Mouse (Mus musculus): ENCODE data around the gene Stab2. TPM values are rescaled to one million over a fixed set of nuclear protein-coding genes. Genes with fewer than 3 reads are reported as not detected.

The Stab2 gene
- polyA plus RNA-seq, 1 experiment from 2014 or later: 0.29 TPM

DNA sequence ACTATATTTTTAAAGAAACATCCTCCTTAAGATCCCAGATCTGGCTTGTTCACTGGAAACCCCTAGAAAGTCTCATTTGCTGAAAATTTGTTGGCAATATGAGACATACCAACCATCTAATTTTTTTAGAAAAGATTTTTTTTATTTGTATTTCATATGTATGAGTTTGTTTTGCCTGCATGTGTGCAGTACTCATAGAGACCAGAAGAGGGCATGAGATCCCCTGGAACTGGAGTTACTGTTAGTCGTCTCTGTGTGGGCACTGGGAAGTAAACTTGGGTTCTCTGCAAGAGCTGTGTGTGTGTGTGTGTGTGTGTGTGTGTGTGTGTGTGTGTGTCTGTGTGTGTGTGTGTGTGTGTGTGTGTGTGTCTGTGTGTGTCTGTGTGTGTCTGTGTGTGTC, 55.1 kb downstream of the Stab2 start:
- Histone ChIP-seq H3K9ac (replicated peaks; ENCODE audit: low read length) (no peak overlapping the region), H3K4me1 (ENCODE audit: control insufficient read depth, insufficient read depth, low read length) (no peaks in the 10 kb centered on the region), H3K4me2 (ENCODE audit: low read depth, low read length) (no peak overlapping the region), H3K4me3 (ENCODE audit: low read depth, low read length) (no peak overlapping the region), H3K27me3 (ENCODE audit: control insufficient read depth, insufficient read depth, low read length) (no peaks in the 10 kb centered on the region), H3K9me3 (replicated peaks; ENCODE audit: control insufficient read depth, low read length) (no peaks in the 10 kb centered on the region), H3K36me3 (replicated peaks; ENCODE audit: control insufficient read depth, insufficient read depth, low read depth, low read length) (no peaks in the 10 kb centered on the region), H3K27ac (replicated peaks; ENCODE audit: low read depth, low read length) (no peak overlapping the region)
- no peak for ATAC-seq (replicated peaks; ENCODE audit: insufficient number of reproducible peaks, low FRiP score, low TSS enrichment, low read depth)
- DNase-seq (ENCODE audit: low spot score): no peak
- 86% methylated on average over 1 of the region's 1 CpGs for WGBS

GRCm38 (mm10) chr10:86950806-86951205, 57.0 kb downstream of the Stab2 start:
- 84% methylated on average over 4 of the region's 4 CpGs for WGBS
- H3K9ac ChIP-seq (replicated peaks; ENCODE audit: low read length): no peak overlapping the region
- H3K9me3 ChIP-seq (replicated peaks; ENCODE audit: control insufficient read depth, low read length): no peaks in the 10 kb centered on the region
- ATAC-seq (replicated peaks; ENCODE audit: insufficient number of reproducible peaks, low FRiP score, low TSS enrichment, low read depth) (no peak), DNase-seq (ENCODE audit: low spot score) (no peak)
- H3K36me3 ChIP-seq (replicated peaks; ENCODE audit: control insufficient read depth, insufficient read depth, low read depth, low read length): no peaks in the 10 kb centered on the region
- 0 out of 2 replicates have a peak, but pooled peaks cover 3% of the 10 kb centered on the region for H3K4me1 ChIP-seq (ENCODE audit: control insufficient read depth, insufficient read depth, low read length)
- H3K27me3 ChIP-seq (ENCODE audit: control insufficient read depth, insufficient read depth, low read length): no peaks in the 10 kb centered on the region
- no peak overlapping the region for H3K4me3 ChIP-seq (ENCODE audit: low read depth, low read length)
- no peak overlapping the region for H3K4me2 ChIP-seq (ENCODE audit: low read depth, low read length)
- H3K27ac ChIP-seq (replicated peaks; ENCODE audit: low read depth, low read length): no peak overlapping the region

DNA sequence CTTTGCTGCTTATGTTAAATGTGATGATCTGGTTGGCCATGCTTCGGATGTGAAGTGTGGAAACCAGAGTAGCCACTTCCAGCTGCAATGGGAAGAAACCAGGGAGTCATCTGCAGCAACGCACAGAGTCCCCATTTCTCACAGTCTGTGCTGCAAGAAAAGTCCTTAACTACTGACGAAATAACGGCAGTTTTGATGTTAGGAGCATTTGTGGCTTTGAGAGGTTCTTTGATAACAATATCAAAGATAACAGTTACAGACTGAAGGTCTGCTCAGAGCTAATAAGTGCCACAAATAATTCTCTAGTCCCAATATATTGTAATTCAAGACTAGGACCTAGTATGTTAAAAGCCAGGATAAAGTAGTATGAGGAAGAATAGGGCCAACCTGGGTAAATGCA, 57.9 kb downstream of the Stab2 start:
- Histone ChIP-seq H3K27me3 (ENCODE audit: control insufficient read depth, insufficient read depth, low read length) (no peaks in the 10 kb centered on the region), H3K9me3 (replicated peaks; ENCODE audit: control insufficient read depth, low read length) (no peaks in the 10 kb centered on the region), H3K4me2 (ENCODE audit: low read depth, low read length) (no peak overlapping the region), H3K9ac (replicated peaks; ENCODE audit: low read length) (no peak overlapping the region), H3K36me3 (replicated peaks; ENCODE audit: control insufficient read depth, insufficient read depth, low read depth, low read length) (no peaks in the 10 kb centered on the region), H3K27ac (replicated peaks; ENCODE audit: low read depth, low read length) (no peak overlapping the region), H3K4me3 (ENCODE audit: low read depth, low read length) (no peak overlapping the region), H3K4me1 (ENCODE audit: control insufficient read depth, insufficient read depth, low read length) (0 out of 2 replicates have a peak, but pooled peaks cover 3% of the 10 kb centered on the region)
- no peak for ATAC-seq (replicated peaks; ENCODE audit: insufficient number of reproducible peaks, low FRiP score, low TSS enrichment, low read depth)
- 94% methylated on average over 4 of the region's 4 CpGs for WGBS
- DNase-seq (ENCODE audit: low spot score): no peak

- Histone ChIP-seq H3K27me3 (ENCODE audit: control insufficient read depth, insufficient read depth, low read length) (no peaks in the 10 kb centered on the region), H3K9ac (replicated peaks; ENCODE audit: low read length) (no peak overlapping the region), H3K36me3 (replicated peaks; ENCODE audit: control insufficient read depth, insufficient read depth, low read depth, low read length) (no peaks in the 10 kb centered on the region), H3K27ac (replicated peaks; ENCODE audit: low read depth, low read length) (no peak overlapping the region), H3K4me2 (ENCODE audit: low read depth, low read length) (no peak overlapping the region), H3K9me3 (replicated peaks; ENCODE audit: control insufficient read depth, low read length) (no peaks in the 10 kb centered on the region), H3K4me3 (ENCODE audit: low read depth, low read length) (no peak overlapping the region; the same call in 1 of the 2 replicates), H3K4me1 (ENCODE audit: control insufficient read depth, insufficient read depth, low read length) (0 out of 2 replicates have a peak, but pooled peaks cover 3% of the 10 kb centered on the region)
- no peak for DNase-seq (ENCODE audit: low spot score)
- no peak for ATAC-seq (replicated peaks; ENCODE audit: insufficient number of reproducible peaks, low FRiP score, low TSS enrichment, low read depth)
- 67% methylated on average over 2 of the region's 2 CpGs for whole genome bisulfite sequencing
Measured at GRCm38 (mm10) chr10:86947541-86947940, 60.3 kb downstream of the Stab2 start.

GRCm38 (mm10) chr10:86940591-86940990, 67.2 kb downstream of the Stab2 start:
- no peak for ATAC-seq (replicated peaks; ENCODE audit: insufficient number of reproducible peaks, low FRiP score, low TSS enrichment, low read depth)
- WGBS: 90% methylated on average over 4 of the region's 4 CpGs
- no peaks in the 10 kb centered on the region for H3K27me3 ChIP-seq (ENCODE audit: control insufficient read depth, insufficient read depth, low read length)

DNA sequence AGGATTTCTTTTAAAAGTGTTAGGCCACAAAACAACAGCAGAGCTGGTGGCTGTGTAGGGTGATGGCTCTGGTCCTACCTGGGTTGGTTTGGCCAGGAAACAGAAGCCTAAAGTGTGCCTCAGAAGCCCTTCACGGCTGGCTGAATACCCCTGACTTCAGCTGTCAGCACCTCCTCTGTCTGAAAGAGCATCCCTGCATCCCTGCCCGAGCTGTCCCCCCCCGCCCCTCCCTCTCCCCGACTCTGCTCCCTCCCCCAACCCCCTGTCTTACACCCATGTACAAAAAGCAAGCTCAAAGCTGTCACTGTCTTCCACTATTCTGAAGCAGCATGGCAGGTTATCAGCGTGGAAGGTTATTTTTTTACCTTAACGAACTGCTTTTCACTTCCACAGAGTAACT, 73.4 kb downstream of the Stab2 start:
- WGBS: 38% methylated on average over 6 of the region's 6 CpGs
- Histone ChIP-seq H3K4me1 (ENCODE audit: control insufficient read depth, insufficient read depth, low read length) (no peaks in the 10 kb centered on the region), H3K36me3 (replicated peaks; ENCODE audit: control insufficient read depth, insufficient read depth, low read depth, low read length) (no peaks in the 10 kb centered on the region), H3K27ac (replicated peaks; ENCODE audit: low read depth, low read length) (no peak overlapping the region), H3K9ac (replicated peaks; ENCODE audit: low read length) (no peak overlapping the region), H3K4me2 (ENCODE audit: low read depth, low read length) (no peak overlapping the region), H3K4me3 (ENCODE audit: low read depth, low read length) (no peak overlapping the region), H3K9me3 (replicated peaks; ENCODE audit: control insufficient read depth, low read length) (no peaks in the 10 kb centered on the region), H3K27me3 (ENCODE audit: control insufficient read depth, insufficient read depth, low read length) (no peaks in the 10 kb centered on the region)
- ATAC-seq (replicated peaks; ENCODE audit: insufficient number of reproducible peaks, low FRiP score, low TSS enrichment, low read depth): no peak
- no peak for DNase-seq (ENCODE audit: low spot score)

More at GRCm38 (mm10) chr10:86940591-86940990, 67.2 kb downstream of the Stab2 start:
- DNase-seq (ENCODE audit: low spot score): no peak
- no peak overlapping the region for H3K27ac ChIP-seq (replicated peaks; ENCODE audit: low read depth, low read length)
- no peak overlapping the region for H3K4me3 ChIP-seq (ENCODE audit: low read depth, low read length)
- no peaks in the 10 kb centered on the region for H3K36me3 ChIP-seq (replicated peaks; ENCODE audit: control insufficient read depth, insufficient read depth, low read depth, low read length)
- no peak overlapping the region for H3K9ac ChIP-seq (replicated peaks; ENCODE audit: low read length)
- H3K4me2 ChIP-seq (ENCODE audit: low read depth, low read length): no peak overlapping the region
- no peaks in the 10 kb centered on the region for H3K9me3 ChIP-seq (replicated peaks; ENCODE audit: control insufficient read depth, low read length)
- H3K4me1 ChIP-seq (ENCODE audit: control insufficient read depth, insufficient read depth, low read length): no peaks in the 10 kb centered on the region

- H3K4me3 ChIP-seq (ENCODE audit: low read depth, low read length): no peak overlapping the region
- DNase-seq (ENCODE audit: low spot score) (no peak), ATAC-seq (replicated peaks; ENCODE audit: insufficient number of reproducible peaks, low FRiP score, low TSS enrichment, low read depth) (no peak)
- H3K4me1 ChIP-seq (ENCODE audit: control insufficient read depth, insufficient read depth, low read length): no peaks in the 10 kb centered on the region
- H3K9ac ChIP-seq (replicated peaks; ENCODE audit: low read length): no peak overlapping the region
- H3K27ac ChIP-seq (replicated peaks; ENCODE audit: low read depth, low read length): no peak overlapping the region
- H3K27me3 ChIP-seq (ENCODE audit: control insufficient read depth, insufficient read depth, low read length): no peaks in the 10 kb centered on the region
- no peaks in the 10 kb centered on the region for H3K36me3 ChIP-seq (replicated peaks; ENCODE audit: control insufficient read depth, insufficient read depth, low read depth, low read length)
- H3K4me2 ChIP-seq (ENCODE audit: low read depth, low read length): no peak overlapping the region
- WGBS: 39% methylated on average over 3 of the region's 3 CpGs
- H3K9me3 ChIP-seq (replicated peaks; ENCODE audit: control insufficient read depth, low read length): no peaks in the 10 kb centered on the region
Measured at GRCm38 (mm10) chr10:86933906-86934305, 73.9 kb downstream of the Stab2 start.

GRCm38 (mm10) chr10:86933180-86933695, 74.6 kb downstream of the Stab2 start:
- H3K9me3 ChIP-seq (replicated peaks; ENCODE audit: control insufficient read depth, low read length): no peaks in the 10 kb centered on the region
- DNase-seq (ENCODE audit: low spot score): no peak
- 78% methylated on average over 9 of the region's 9 CpGs for WGBS
- H3K27me3 ChIP-seq (ENCODE audit: control insufficient read depth, insufficient read depth, low read length): no peaks in the 10 kb centered on the region
- ATAC-seq (replicated peaks; ENCODE audit: insufficient number of reproducible peaks, low FRiP score, low TSS enrichment, low read depth): no peak
- no peak overlapping the region for H3K4me2 ChIP-seq (ENCODE audit: low read depth, low read length)
- no peak overlapping the region for H3K4me3 ChIP-seq (ENCODE audit: low read depth, low read length)
- no peaks in the 10 kb centered on the region for H3K4me1 ChIP-seq (ENCODE audit: control insufficient read depth, insufficient read depth, low read length)
- H3K36me3 ChIP-seq (replicated peaks; ENCODE audit: control insufficient read depth, insufficient read depth, low read depth, low read length): no peaks in the 10 kb centered on the region
- no peak overlapping the region for H3K27ac ChIP-seq (replicated peaks; ENCODE audit: low read depth, low read length)
- H3K9ac ChIP-seq (replicated peaks; ENCODE audit: low read length): no peak overlapping the region

Data from embryonic facial prominence, embryonic 11.5 days (tissue).